Mouse (Mus musculus): ENCODE results near the gene 1700012B07Rik. TPM values are rescaled to one million over a fixed set of nuclear protein-coding genes. Genes with fewer than 3 reads are reported as not detected.

Gene 1700012B07Rik
- not detected in 2 replicates for polyA plus RNA-seq (2014; fragmentation: Nextera tagmentation; extraction: Ambion mirVana)

GRCm38 (mm10) chr11:109827946-109828345 is at the start of gene 1700012B07Rik:
Gene 1700012B07Rik (minus strand): TSS chr11:109828046.
- Histone ChIP-seq H3K9ac (ENCODE audit: low read depth, low read length) (no peak within 1 kb of the TSS), H3K27ac (ENCODE audit: low read depth, low read length) (no peak within 1 kb of the TSS)
- no peak for ATAC-seq (replicated peaks; ENCODE audit: insufficient number of reproducible peaks, low FRiP score, low TSS enrichment)

GRCm38 (mm10) chr11:109876767-109877166 is 48.9 kb upstream of the 1700012B07Rik start:
- no peaks in the 10 kb centered on the region for H3K4me1 ChIP-seq (ENCODE audit: control insufficient read depth, insufficient read depth, low read length)
- ATAC-seq (replicated peaks; ENCODE audit: insufficient number of reproducible peaks, low FRiP score, low TSS enrichment), result no peak
- no peaks in the 10 kb centered on the region for H3K27me3 ChIP-seq (ENCODE audit: control insufficient read depth, insufficient read depth, low read length)
- no peak overlapping the region for H3K27ac ChIP-seq (ENCODE audit: low read depth, low read length)
- H3K4me3 ChIP-seq (ENCODE audit: low read depth, low read length), result no peak overlapping the region
- H3K4me2 ChIP-seq, result no peak overlapping the region
- H3K36me3 ChIP-seq (ENCODE audit: control insufficient read depth, insufficient read depth, low read length), result no peaks in the 10 kb centered on the region
- H3K9ac ChIP-seq (ENCODE audit: low read depth, low read length), result no peak overlapping the region
- H3K9me3 ChIP-seq (replicated peaks; ENCODE audit: control insufficient read depth, low read length), result no peaks in the 10 kb centered on the region
- 86% methylated on average over 9 of the region's 9 CpGs for WGBS (ENCODE audit: insufficient replicate concordance)

More at GRCm38 (mm10) chr11:109827946-109828345, at the start of gene 1700012B07Rik:
- H3K27me3 ChIP-seq (ENCODE audit: control insufficient read depth, insufficient read depth, low read length), result no peaks in the 10 kb centered on the region
- no peaks in the 10 kb centered on the region for H3K36me3 ChIP-seq (ENCODE audit: control insufficient read depth, insufficient read depth, low read length)
- H3K4me3 ChIP-seq (ENCODE audit: low read depth, low read length), result no peak within 1 kb of the TSS
- H3K4me2 ChIP-seq, result no peak within 1 kb of the TSS
- H3K9me3 ChIP-seq (replicated peaks; ENCODE audit: control insufficient read depth, low read length), result no peaks in the 10 kb centered on the region
- 73% methylated on average over 4 of the region's 4 CpGs for WGBS (ENCODE audit: insufficient replicate concordance)
- no peaks in the 10 kb centered on the region for H3K4me1 ChIP-seq (ENCODE audit: control insufficient read depth, insufficient read depth, low read length)

GRCm38 (mm10) chr11:109875834-109876233 is 48.0 kb upstream of the 1700012B07Rik start:
- Histone ChIP-seq H3K9ac (ENCODE audit: low read depth, low read length) (no peak overlapping the region), H3K4me1 (ENCODE audit: control insufficient read depth, insufficient read depth, low read length) (no peaks in the 10 kb centered on the region), H3K27ac (ENCODE audit: low read depth, low read length) (no peak overlapping the region), H3K36me3 (ENCODE audit: control insufficient read depth, insufficient read depth, low read length) (no peaks in the 10 kb centered on the region), H3K9me3 (replicated peaks; ENCODE audit: control insufficient read depth, low read length) (no peaks in the 10 kb centered on the region), H3K4me3 (ENCODE audit: low read depth, low read length) (no peak overlapping the region), H3K4me2 (no peak overlapping the region), H3K27me3 (ENCODE audit: control insufficient read depth, insufficient read depth, low read length) (no peaks in the 10 kb centered on the region)
- WGBS (ENCODE audit: insufficient replicate concordance), result 73% methylated on average over 3 of the region's 3 CpGs
- no peak for ATAC-seq (replicated peaks; ENCODE audit: insufficient number of reproducible peaks, low FRiP score, low TSS enrichment)

- no peak overlapping the region for H3K4me3 ChIP-seq (ENCODE audit: low read depth, low read length)
- WGBS (ENCODE audit: insufficient replicate concordance), result 75% methylated on average over 1 of the region's 1 CpGs
- no peak for ATAC-seq (replicated peaks; ENCODE audit: insufficient number of reproducible peaks, low FRiP score, low TSS enrichment)
- no peaks in the 10 kb centered on the region for H3K27me3 ChIP-seq (ENCODE audit: control insufficient read depth, insufficient read depth, low read length)
- H3K27ac ChIP-seq (ENCODE audit: low read depth, low read length), result no peak overlapping the region
- no peaks in the 10 kb centered on the region for H3K36me3 ChIP-seq (ENCODE audit: control insufficient read depth, insufficient read depth, low read length)
- no peaks in the 10 kb centered on the region for H3K4me1 ChIP-seq (ENCODE audit: control insufficient read depth, insufficient read depth, low read length)
- no peak overlapping the region for H3K9ac ChIP-seq (ENCODE audit: low read depth, low read length)
- H3K4me2 ChIP-seq, result no peak overlapping the region
- H3K9me3 ChIP-seq (replicated peaks; ENCODE audit: control insufficient read depth, low read length), result no peaks in the 10 kb centered on the region
Measured at GRCm38 (mm10) chr11:109875525-109875802, 47.6 kb upstream of the 1700012B07Rik start.

GRCm38 (mm10) chr11:109874651-109875524 is 47.0 kb upstream of the 1700012B07Rik start:
- H3K27ac ChIP-seq (ENCODE audit: low read depth, low read length), result no peak overlapping the region
- H3K36me3 ChIP-seq (ENCODE audit: control insufficient read depth, insufficient read depth, low read length), result no peaks in the 10 kb centered on the region
- WGBS (ENCODE audit: insufficient replicate concordance), result 67% methylated on average over 11 of the region's 11 CpGs
- no peak overlapping the region for H3K9ac ChIP-seq (ENCODE audit: low read depth, low read length)
- no peak overlapping the region for H3K4me2 ChIP-seq
- no peak for ATAC-seq (replicated peaks; ENCODE audit: insufficient number of reproducible peaks, low FRiP score, low TSS enrichment)
- no peak overlapping the region for H3K4me3 ChIP-seq (ENCODE audit: low read depth, low read length)
- H3K9me3 ChIP-seq (replicated peaks; ENCODE audit: control insufficient read depth, low read length), result no peaks in the 10 kb centered on the region
- H3K4me1 ChIP-seq (ENCODE audit: control insufficient read depth, insufficient read depth, low read length), result no peaks in the 10 kb centered on the region
- H3K27me3 ChIP-seq (ENCODE audit: control insufficient read depth, insufficient read depth, low read length), result no peaks in the 10 kb centered on the region

GRCm38 (mm10) chr11:109873852-109874610 is 46.2 kb upstream of the 1700012B07Rik start:
- no peak overlapping the region for H3K27ac ChIP-seq (ENCODE audit: low read depth, low read length)

GRCm38 (mm10) chr11:109873161-109873775 is 45.4 kb upstream of the 1700012B07Rik start:
- no peaks in the 10 kb centered on the region; the same call in 1 of the 2 replicates for H3K27me3 ChIP-seq (ENCODE audit: control insufficient read depth, insufficient read depth, low read length)
- H3K4me3 ChIP-seq (ENCODE audit: low read depth, low read length), result no peak overlapping the region
- H3K9ac ChIP-seq (ENCODE audit: low read depth, low read length), result no peak overlapping the region
- H3K4me1 ChIP-seq (ENCODE audit: control insufficient read depth, insufficient read depth, low read length), result no peaks in the 10 kb centered on the region
- no peak overlapping the region for H3K4me2 ChIP-seq
- no peaks in the 10 kb centered on the region for H3K36me3 ChIP-seq (ENCODE audit: control insufficient read depth, insufficient read depth, low read length)
- H3K27ac ChIP-seq (ENCODE audit: low read depth, low read length), result no peak overlapping the region
- WGBS (ENCODE audit: insufficient replicate concordance), result 44% methylated on average over 9 of the region's 9 CpGs
- ATAC-seq (replicated peaks; ENCODE audit: insufficient number of reproducible peaks, low FRiP score, low TSS enrichment), result no peak
- H3K9me3 ChIP-seq (replicated peaks; ENCODE audit: control insufficient read depth, low read length), result no peaks in the 10 kb centered on the region

More at GRCm38 (mm10) chr11:109873852-109874610, 46.2 kb upstream of the 1700012B07Rik start:
- Histone ChIP-seq H3K9ac (ENCODE audit: low read depth, low read length) (no peak overlapping the region), H3K4me1 (ENCODE audit: control insufficient read depth, insufficient read depth, low read length) (no peaks in the 10 kb centered on the region), H3K9me3 (replicated peaks; ENCODE audit: control insufficient read depth, low read length) (no peaks in the 10 kb centered on the region), H3K4me2 (no peak overlapping the region), H3K4me3 (ENCODE audit: low read depth, low read length) (no peak overlapping the region), H3K36me3 (ENCODE audit: control insufficient read depth, insufficient read depth, low read length) (no peaks in the 10 kb centered on the region), H3K27me3 (ENCODE audit: control insufficient read depth, insufficient read depth, low read length) (no peaks in the 10 kb centered on the region)
- no peak for ATAC-seq (replicated peaks; ENCODE audit: insufficient number of reproducible peaks, low FRiP score, low TSS enrichment)
- 72% methylated on average over 22 of the region's 22 CpGs for WGBS (ENCODE audit: insufficient replicate concordance)

GRCm38 (mm10) chr11:109872674-109873073 is 44.8 kb upstream of the 1700012B07Rik start:
- H3K9ac ChIP-seq (ENCODE audit: low read depth, low read length), result no peak overlapping the region
- H3K4me2 ChIP-seq, result no peak overlapping the region
- H3K4me1 ChIP-seq (ENCODE audit: control insufficient read depth, insufficient read depth, low read length), result no peaks in the 10 kb centered on the region
- no peak overlapping the region for H3K4me3 ChIP-seq (ENCODE audit: low read depth, low read length)
- no peak overlapping the region for H3K27ac ChIP-seq (ENCODE audit: low read depth, low read length)
- whole genome bisulfite sequencing (ENCODE audit: insufficient replicate concordance), result 67% methylated on average over 3 of the region's 3 CpGs
- no peaks in the 10 kb centered on the region for H3K36me3 ChIP-seq (ENCODE audit: control insufficient read depth, insufficient read depth, low read length)
- ATAC-seq (replicated peaks; ENCODE audit: insufficient number of reproducible peaks, low FRiP score, low TSS enrichment), result no peak
- H3K27me3 ChIP-seq (ENCODE audit: control insufficient read depth, insufficient read depth, low read length), result no peaks in the 10 kb centered on the region; the same call in 1 of the 2 replicates
- H3K9me3 ChIP-seq (replicated peaks; ENCODE audit: control insufficient read depth, low read length), result no peaks in the 10 kb centered on the region
